Mouse (Mus musculus) stomach, embryonic 14.5 days (tissue): Measurements from ENCODE around the gene Mmp28. TPM values are rescaled to one million over a fixed set of nuclear protein-coding genes. Genes with fewer than 3 reads are reported as not detected.

Source experiments
- ATAC-seq: fragments of 200-750 bp; cut with Nextera tagmentation; 2 replicates; pipeline ENCODE4 v1.8.0; 2017; ENCODE audit warnings: low read depth, moderate TSS enrichment; ENCODE audit not compliant: insufficient number of reproducible peaks, insufficient read depth, low FRiP score
- H3K27ac ChIP-seq: fragments of 300-500 bp; sonication (generic); 2 replicates; pipeline ENCODE4 v1.5.1; 2014; ENCODE audit warnings: mild to moderate bottlenecking, low read length, moderate library complexity, mixed read lengths
- H3K27me3 ChIP-seq: fragments of 300-500 bp; sonication (generic); 2 replicates; pipeline ENCODE4 v1.6.1; 2014; ENCODE audit warnings: low read length, control low read depth, mixed read lengths; ENCODE audit not compliant: control insufficient read depth, insufficient read depth
- H3K36me3 ChIP-seq: fragments of 300-500 bp; sonication (generic); 2 replicates; pipeline ENCODE4 v1.6.1; 2014; ENCODE audit warnings: mild to moderate bottlenecking, control low read depth, low read length, moderate library complexity, mixed read lengths; ENCODE audit not compliant: control insufficient read depth, insufficient read depth
- H3K4me1 ChIP-seq: fragments of 300-500 bp; sonication (generic); 2 replicates; pipeline ENCODE4 v1.6.1; 2014; ENCODE audit warnings: low read length, control low read depth, mixed read lengths; ENCODE audit not compliant: control insufficient read depth, insufficient read depth
- H3K4me2 ChIP-seq: fragments of 300-500 bp; sonication (generic); replicated peaks from 2 replicates; pipeline ENCODE4 v1.6.1; 2014; ENCODE audit warnings: low read depth, low read length, control low read depth
- H3K4me3 ChIP-seq: fragments of 300-500 bp; sonication (generic); 2 replicates; pipeline ENCODE4 v1.5.1; 2014; ENCODE audit warnings: low read depth, low read length, control low read depth
- H3K9ac ChIP-seq: fragments of 300-500 bp; sonication (generic); replicated peaks from 2 replicates; pipeline ENCODE4 v1.6.1; 2014; ENCODE audit warnings: low read depth, mild to moderate bottlenecking, control low read depth, low read length, moderate library complexity, mixed read lengths
- H3K9me3 ChIP-seq: fragments of 300-500 bp; sonication (generic); 2 replicates; pipeline ENCODE4 v1.6.1; 2016; ENCODE audit warnings: low read depth, low read length, control low read depth; ENCODE audit not compliant: control insufficient read depth
- WGBS: fragments of 180-500 bp; shearing (Covaris S2); extraction: QIAGEN DNeasy Blood & Tissue Kit; methylation state at CpG from one replicate; pipeline ENCODE4 v1.1.7; 2014; 5-methylcytosine and 5-hydroxymethylcytosine counted together
- polyA plus RNA-seq: library from polyadenylated mRNA; unstranded; fragments of >200 nt; fragmentation: Nextera tagmentation; extraction: Ambion mirVana; gene quantifications from 2 replicates; pipeline ENCODE4 v1.2.1, GENCODE M21; 2014

Mmp28 gene
- polyA plus RNA-seq, 1 experiment from 2014 or later = 1.4 TPM

DNA sequence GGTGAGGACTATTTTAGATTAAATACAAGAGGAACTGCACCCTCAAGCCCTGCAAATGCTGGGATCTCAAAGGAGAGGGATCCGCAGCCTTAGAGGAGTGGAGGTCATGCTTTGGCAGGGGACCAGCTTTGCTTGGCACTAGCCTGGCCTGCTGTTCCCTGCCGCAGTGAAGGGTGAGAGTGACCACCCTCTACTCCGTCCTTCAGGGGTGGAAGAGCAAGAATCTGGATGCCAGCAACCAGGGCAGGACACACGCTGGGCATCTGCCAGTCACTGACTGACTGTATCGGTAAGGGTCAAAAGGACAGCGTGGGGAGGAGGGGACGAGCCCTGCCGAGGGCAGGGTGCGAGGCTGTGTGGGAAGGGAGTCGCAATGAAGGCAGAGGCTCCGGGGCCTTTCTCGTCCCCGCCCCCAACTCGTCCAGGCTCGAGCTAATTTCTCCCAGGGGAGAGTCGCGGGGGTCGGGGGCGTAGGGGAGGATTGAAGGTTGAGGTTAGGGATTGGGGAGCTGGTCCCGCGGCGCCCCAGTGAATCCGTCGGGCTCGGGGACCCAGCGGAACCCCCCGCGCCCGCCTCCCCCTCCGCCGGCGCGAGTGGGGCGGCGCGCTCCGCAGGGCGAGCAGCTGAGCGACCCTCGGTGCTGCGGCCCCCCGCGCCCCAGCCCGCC, 53.6 kb downstream of the Mmp28 start, which contains the start of gene Rasl10b:
TSS of gene Rasl10b (plus strand) at position 51 of the 668 bp plus-strand sequence.
- WGBS = 1% methylated on average over 24 of the region's 44 CpGs

DNA sequence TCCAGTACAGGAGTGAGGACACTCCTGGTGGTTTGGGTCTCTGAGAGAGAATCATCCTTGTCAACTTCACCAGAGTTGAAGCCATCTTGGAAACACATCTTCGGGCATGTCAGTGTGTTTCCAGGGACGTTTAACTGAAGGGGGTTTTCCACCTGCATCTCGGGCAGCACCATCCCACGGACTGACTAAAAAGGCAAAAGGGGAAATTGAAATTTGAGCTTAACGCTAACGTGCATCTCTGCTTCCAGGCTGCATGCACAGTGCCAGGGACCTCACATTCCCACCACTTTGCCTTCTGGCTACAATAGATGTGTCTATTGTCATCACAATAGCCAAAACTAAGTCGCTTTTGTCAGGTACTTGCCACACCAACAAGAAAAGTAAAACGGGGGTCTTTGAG, 54.6 kb downstream of the Mmp28 start:
- no peak overlapping the region for H3K4me3 ChIP-seq
- no peaks in the 10 kb centered on the region for H3K9me3 ChIP-seq
- no peaks in the 10 kb centered on the region for H3K27me3 ChIP-seq
- no peak for ATAC-seq
- H3K4me1 ChIP-seq = peaks cover 4% of the 10 kb centered on the region
- 40% methylated on average over 8 of the region's 8 CpGs for WGBS
- no peak overlapping the region for H3K4me2 ChIP-seq
- H3K9ac ChIP-seq = no peak overlapping the region
- H3K36me3 ChIP-seq = peaks cover 6% of the 10 kb centered on the region
- H3K27ac ChIP-seq = no peak overlapping the region

More for the DNA sequence above, 53.6 kb downstream of the Mmp28 start, which contains the start of gene Rasl10b:
- no peaks in the 10 kb centered on the region for H3K27me3 ChIP-seq
- no peaks in the 10 kb centered on the region for H3K36me3 ChIP-seq
- peak within 1 kb of the TSS; percentile 57 for H3K4me3 ChIP-seq
- peak; percentile 33; the same call in 1 of the 2 replicates for ATAC-seq
- no peak within 1 kb of the TSS for H3K27ac ChIP-seq
- peak within 1 kb of the TSS; percentile 52 for H3K9ac ChIP-seq
- peak within 1 kb of the TSS; percentile 90 for H3K4me2 ChIP-seq
- H3K9me3 ChIP-seq = no peaks in the 10 kb centered on the region
- peaks cover 4% of the 10 kb centered on the region for H3K4me1 ChIP-seq

GRCm38 (mm10) chr11:83406391-83406790, 56.5 kb downstream of the Mmp28 start:
- Histone ChIP-seq H3K4me2 (no peak overlapping the region), H3K36me3 (peaks cover 13% of the 10 kb centered on the region), H3K4me1 (peaks cover 4% of the 10 kb centered on the region), H3K27ac (no peak overlapping the region), H3K27me3 (no peaks in the 10 kb centered on the region), H3K9ac (no peak overlapping the region), H3K9me3 (no peaks in the 10 kb centered on the region), H3K4me3 (no peak overlapping the region)
- ATAC-seq = no peak
- WGBS = 50% methylated on average over 3 of the region's 3 CpGs

- Histone ChIP-seq H3K9me3 (no peaks in the 10 kb centered on the region), H3K4me3 (no peak overlapping the region), H3K9ac (no peak overlapping the region), H3K4me2 (no peak overlapping the region), H3K4me1 (no peaks in the 10 kb centered on the region), H3K27ac (no peak overlapping the region), H3K27me3 (no peaks in the 10 kb centered on the region), H3K36me3 (peaks cover 17% of the 10 kb centered on the region)
- ATAC-seq = no peak
- 77% methylated on average over 7 of the region's 7 CpGs for WGBS
Measured at GRCm38 (mm10) chr11:83403787-83404186, 59.1 kb downstream of the Mmp28 start.

DNA sequence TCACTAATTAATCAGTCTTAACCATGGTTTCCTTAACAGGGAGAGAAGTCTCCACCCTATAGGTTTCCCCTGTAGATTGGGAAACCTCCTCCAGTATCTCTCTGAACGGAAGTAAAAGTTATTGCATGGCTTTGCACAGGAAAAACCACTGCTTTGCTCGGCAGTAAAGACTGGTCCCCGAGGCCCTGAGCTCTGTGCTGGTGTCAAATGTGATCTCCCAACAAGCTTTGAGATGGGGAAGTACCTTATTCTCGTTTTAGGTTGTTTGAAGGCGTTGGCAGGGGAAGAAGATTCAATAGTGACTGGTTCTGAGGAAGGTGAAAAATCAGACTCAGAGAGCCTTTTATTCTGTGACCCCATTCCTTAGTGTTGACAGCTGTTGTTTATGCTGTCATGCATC, 64.1 kb downstream of the Mmp28 start:
- Histone ChIP-seq H3K36me3 (peaks cover 34% of the 10 kb centered on the region), H3K9ac (no peak overlapping the region), H3K27ac (no peak overlapping the region), H3K27me3 (no peaks in the 10 kb centered on the region), H3K4me2 (no peak overlapping the region), H3K4me1 (no peaks in the 10 kb centered on the region), H3K9me3 (no peaks in the 10 kb centered on the region), H3K4me3 (no peak overlapping the region)
- 83% methylated on average over 5 of the region's 5 CpGs for WGBS
- no peak for ATAC-seq

DNA sequence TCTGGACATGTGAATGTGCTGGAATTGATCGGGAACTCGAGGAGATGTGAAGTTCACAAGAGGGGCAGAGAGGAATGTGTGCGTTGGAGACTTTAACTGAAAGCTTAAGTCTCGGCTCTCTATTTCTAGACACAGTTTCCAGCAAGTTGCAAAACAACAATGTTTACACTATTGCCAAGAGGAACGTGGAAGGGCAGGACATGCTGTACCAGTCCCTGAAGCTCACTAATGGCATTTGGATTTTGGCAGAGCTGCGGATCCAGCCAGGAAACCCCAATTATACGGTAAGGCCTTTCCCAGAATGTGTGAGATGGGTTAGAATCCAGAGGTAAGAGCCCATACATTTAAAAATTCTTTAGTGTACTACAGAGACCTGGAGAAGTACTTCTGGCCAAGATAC, 65.2 kb downstream of the Mmp28 start:
- Histone ChIP-seq H3K27ac (no peak overlapping the region), H3K4me3 (no peak overlapping the region), H3K4me1 (no peaks in the 10 kb centered on the region), H3K9me3 (no peaks in the 10 kb centered on the region), H3K27me3 (no peaks in the 10 kb centered on the region), H3K4me2 (no peak overlapping the region), H3K36me3 (peaks cover 34% of the 10 kb centered on the region), H3K9ac (no peak overlapping the region)
- 82% methylated on average over 7 of the region's 7 CpGs for WGBS
- no peak for ATAC-seq

DNA sequence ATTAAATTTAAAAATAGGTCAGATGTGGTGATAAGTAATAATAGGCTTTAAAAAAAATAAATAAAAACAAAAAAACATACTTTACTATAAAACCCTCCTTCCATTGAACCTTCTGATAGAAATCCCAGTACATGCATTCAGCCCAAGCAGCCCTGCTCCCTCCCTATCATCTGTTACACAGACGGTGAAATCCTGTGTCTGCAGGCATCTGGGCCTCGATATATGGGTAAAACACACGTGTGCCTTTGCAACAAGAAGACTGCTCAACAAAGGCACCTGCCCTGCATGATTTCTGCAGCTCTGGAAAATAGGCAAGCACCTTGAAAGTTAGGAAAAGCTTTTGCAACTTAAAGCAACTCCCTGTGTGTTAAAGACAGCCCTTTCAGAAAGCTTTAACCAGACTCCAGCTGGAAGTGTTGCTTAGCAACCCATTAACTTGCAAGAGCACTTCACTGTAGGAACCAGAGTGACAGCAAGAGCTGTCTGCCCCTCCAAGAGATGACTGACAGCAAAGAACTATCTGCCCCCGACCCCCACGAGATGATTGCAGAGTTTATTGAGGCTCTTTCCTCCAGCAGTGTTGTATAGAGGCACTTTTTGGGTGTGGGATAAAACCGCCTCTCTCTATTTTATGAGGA, 68.0 kb downstream of the Mmp28 start:
- Histone ChIP-seq H3K27ac (no peak overlapping the region), H3K27me3 (no peaks in the 10 kb centered on the region), H3K4me1 (no peaks in the 10 kb centered on the region), H3K4me2 (no peak overlapping the region), H3K9ac (no peak overlapping the region), H3K36me3 (peaks cover 42% of the 10 kb centered on the region), H3K9me3 (no peaks in the 10 kb centered on the region), H3K4me3 (no peak overlapping the region)
- ATAC-seq = no peak
- WGBS = 59% methylated on average over 6 of the region's 6 CpGs

- Histone ChIP-seq H3K9me3 (no peaks in the 10 kb centered on the region), H3K4me1 (no peaks in the 10 kb centered on the region), H3K9ac (no peak overlapping the region), H3K27ac (no peak overlapping the region), H3K4me3 (no peak overlapping the region), H3K4me2 (no peak overlapping the region), H3K36me3 (peaks cover 34% of the 10 kb centered on the region), H3K27me3 (no peaks in the 10 kb centered on the region)
- 87% methylated on average over 4 of the region's 4 CpGs for WGBS
- no peak for ATAC-seq
Measured at GRCm38 (mm10) chr11:83393062-83393461, 69.8 kb downstream of the Mmp28 start.
